Mouse (Mus musculus) heart, embryonic 16.5 days (tissue): ENCODE results near the gene Gpr173. TPM values are rescaled to one million over a fixed set of nuclear protein-coding genes. Genes with fewer than 3 reads are reported as not detected.

Experiments
- ATAC-seq: fragments of 200-750 bp; cut with Nextera tagmentation; replicated peaks from 2 replicates; pipeline ENCODE4 v1.8.0; 2017; ENCODE audit warnings: moderate number of reproducible peaks; ENCODE audit not compliant: insufficient read depth, low FRiP score; ENCODE audit errors: extremely low read depth
- H3K27ac ChIP-seq: fragments of 300-500 bp; sonication (generic); 2 replicates; pipeline ENCODE4 v1.5.1; 2014; ENCODE audit warnings: mild to moderate bottlenecking, low read length, control low read depth, moderate library complexity
- H3K27me3 ChIP-seq: fragments of 300-500 bp; sonication (generic); 2 replicates; pipeline ENCODE4 v1.6.1; 2014; ENCODE audit warnings: low read length, mixed read lengths; ENCODE audit not compliant: control insufficient read depth, insufficient read depth
- H3K36me3 ChIP-seq: fragments of 300-500 bp; sonication (generic); 2 replicates; pipeline ENCODE4 v1.6.1; 2014; ENCODE audit not compliant: control insufficient read depth, insufficient read depth
- H3K4me1 ChIP-seq: fragments of 300-500 bp; sonication (generic); 2 replicates; pipeline ENCODE4 v1.6.1; 2014; ENCODE audit warnings: low read length, mixed read lengths; ENCODE audit not compliant: control insufficient read depth, insufficient read depth
- H3K4me2 ChIP-seq: fragments of 300-500 bp; sonication (generic); 2 replicates; pipeline ENCODE4 v1.6.1; 2014; ENCODE audit warnings: low read depth, mild to moderate bottlenecking, control low read depth, low read length
- H3K4me3 ChIP-seq: fragments of 300-500 bp; sonication (generic); 2 replicates; pipeline ENCODE4 v1.5.1; 2014; ENCODE audit warnings: mild to moderate bottlenecking, control low read depth, low read length
- H3K9ac ChIP-seq: fragments of 300-500 bp; sonication (generic); 2 replicates; pipeline ENCODE4 v1.6.1; 2014; ENCODE audit warnings: low read length, control low read depth
- H3K9me3 ChIP-seq: fragments of 300-500 bp; sonication (generic); replicated peaks from 2 replicates; pipeline ENCODE4 v1.6.1; 2016; ENCODE audit warnings: low read length; ENCODE audit not compliant: control insufficient read depth
- WGBS: fragments of 180-500 bp; shearing (Covaris S2); extraction: QIAGEN DNeasy Blood & Tissue Kit; methylation state at CpG from one replicate; pipeline ENCODE4 v1.1.7; 2014; 5-methylcytosine and 5-hydroxymethylcytosine counted together
- polyA plus RNA-seq: library from polyadenylated mRNA; unstranded; fragments of >200 nt; fragmentation: Nextera tagmentation; extraction: Ambion mirVana; gene quantifications from 2 replicates; pipeline ENCODE4 v1.2.1, GENCODE M21; 2015

The Gpr173 gene
- 1.5 and 2.3 TPM in 2 replicates for polyA plus RNA-seq

DNA sequence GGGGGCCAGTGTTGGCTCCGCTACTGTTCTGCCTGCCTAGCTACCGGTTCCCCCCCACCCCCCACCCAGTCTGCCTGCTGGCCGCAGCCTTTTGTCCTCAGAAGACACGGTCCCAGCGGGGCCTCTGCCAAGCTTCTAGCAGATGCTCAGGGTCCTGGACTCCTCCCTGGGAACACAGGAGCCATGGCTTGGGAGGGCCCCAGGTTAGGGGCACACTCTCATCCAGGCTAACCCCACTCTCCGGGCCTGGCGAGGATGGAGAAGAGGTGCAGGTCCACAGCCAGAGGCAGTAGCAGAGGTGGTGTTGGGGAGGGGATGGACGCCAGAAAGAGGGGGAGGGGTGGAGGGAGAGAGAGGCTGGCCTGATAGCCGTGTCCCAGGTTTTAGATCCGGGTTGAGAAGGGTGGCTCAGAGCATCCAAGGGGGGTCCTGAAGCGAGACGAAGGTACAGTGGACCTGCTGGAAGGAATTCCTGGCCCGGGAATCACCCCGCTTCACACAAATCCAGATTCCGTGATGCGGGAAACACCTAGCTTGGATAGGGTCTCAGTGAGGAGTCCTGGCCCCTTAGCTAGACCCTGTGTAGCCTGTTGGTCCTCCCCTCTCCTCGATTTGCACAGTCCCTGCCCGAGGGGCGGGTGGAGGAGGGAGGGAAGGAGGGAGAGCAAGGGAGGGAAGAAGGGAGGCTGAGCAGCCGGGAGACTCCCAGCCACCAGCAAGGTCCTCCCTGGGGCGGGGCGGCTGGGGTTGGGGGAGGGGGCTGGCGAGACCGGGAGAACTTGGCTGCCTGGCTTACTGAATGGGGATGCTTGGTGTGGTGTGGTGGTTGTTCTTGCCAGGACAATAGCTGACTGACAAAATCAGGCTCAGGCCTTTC is at the start of gene Gpr173:
Gene Gpr173, minus strand, starts transcription at position 308 of the 877 bp plus-strand sequence.
- H3K4me2 ChIP-seq: peak within 1 kb of the TSS; percentile 56
- H3K36me3 ChIP-seq: no peaks in the 10 kb centered on the region
- H3K4me1 ChIP-seq: no peaks in the 10 kb centered on the region
- H3K27me3 ChIP-seq: peaks cover 27% of the 10 kb centered on the region
- peak within 1 kb of the TSS; percentile 53 for H3K4me3 ChIP-seq
- 0 out of 2 replicates have a peak within 1 kb of the TSS, but pooled peaks have one; percentile 2 for H3K27ac ChIP-seq
- WGBS: 16% methylated on average over 17 of the region's 24 CpGs
- H3K9me3 ChIP-seq: no peaks in the 10 kb centered on the region
- ATAC-seq: peak; percentile 93
- peak within 1 kb of the TSS; percentile 69 for H3K9ac ChIP-seq

DNA sequence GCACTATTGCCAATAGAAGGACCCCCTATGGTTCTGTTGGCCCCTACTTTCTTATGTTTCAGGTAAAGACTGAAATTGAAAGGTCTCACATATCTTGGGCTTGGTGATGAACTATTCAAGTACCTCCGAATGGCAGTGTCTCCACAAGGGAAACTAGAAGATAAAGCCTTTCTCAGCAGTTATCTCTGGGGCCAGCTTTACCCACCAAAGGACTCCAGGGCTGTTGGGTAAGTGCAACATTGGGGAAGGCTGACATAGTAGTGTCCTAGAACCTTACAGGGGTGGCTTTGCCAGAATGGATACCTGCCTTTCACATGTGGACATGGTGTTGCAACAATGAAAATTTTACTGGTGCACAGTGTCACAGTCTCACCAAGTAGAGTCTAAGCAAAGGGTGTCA is 34.7 kb upstream of the Gpr173 start:
- 78% methylated on average over 1 of the region's 1 CpGs for WGBS
- Histone ChIP-seq H3K36me3 (no peaks in the 10 kb centered on the region), H3K27ac (no peak overlapping the region), H3K9ac (no peak overlapping the region), H3K4me2 (no peak overlapping the region), H3K4me3 (no peak overlapping the region), H3K4me1 (no peaks in the 10 kb centered on the region), H3K27me3 (peaks cover 17% of the 10 kb centered on the region), H3K9me3 (no peaks in the 10 kb centered on the region)
- ATAC-seq: no peak

DNA sequence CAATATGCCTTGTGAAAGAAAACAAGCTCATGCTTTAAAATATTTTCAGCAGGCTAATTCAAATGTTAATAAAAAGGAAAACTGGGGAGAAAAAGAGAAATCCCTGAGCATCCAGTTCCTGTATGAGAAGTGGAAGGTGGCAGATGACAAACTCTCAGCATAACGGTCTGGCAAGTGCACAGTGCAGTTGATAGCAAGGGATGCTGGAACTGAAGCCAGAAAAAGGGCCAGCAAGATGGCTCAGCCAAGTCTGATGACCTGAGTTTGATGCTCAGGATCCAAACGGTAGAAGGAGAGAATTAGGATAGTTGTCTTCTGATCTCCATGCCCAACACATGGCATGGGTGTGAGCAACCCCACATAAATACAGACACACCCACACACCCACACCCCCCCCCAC is 31.6 kb upstream of the Gpr173 start:
- Histone ChIP-seq H3K9me3 (no peaks in the 10 kb centered on the region), H3K27me3 (peaks cover 21% of the 10 kb centered on the region), H3K4me3 (no peak overlapping the region), H3K9ac (no peak overlapping the region), H3K4me1 (no peaks in the 10 kb centered on the region), H3K27ac (no peak overlapping the region), H3K4me2 (no peak overlapping the region), H3K36me3 (no peaks in the 10 kb centered on the region)
- 52% methylated on average over 2 of the region's 2 CpGs for WGBS
- no peak for ATAC-seq

DNA sequence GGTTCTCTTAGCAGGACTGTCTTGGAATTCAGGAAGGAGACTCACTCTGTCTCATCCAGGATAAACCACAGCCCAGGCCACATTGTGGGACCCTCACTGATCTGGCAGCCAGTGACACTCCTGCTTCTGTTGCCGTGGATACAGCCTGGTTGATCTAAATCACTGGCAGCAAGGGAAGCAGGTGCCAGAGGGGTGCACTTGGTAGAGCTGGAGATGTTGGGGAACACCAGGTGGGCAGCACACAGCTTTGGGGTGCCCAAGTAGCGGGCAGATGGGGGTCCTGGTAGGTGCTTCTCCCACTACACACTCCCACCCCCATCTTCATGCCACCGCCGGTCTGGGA is 479 bp downstream of the Gpr173 start:
- Histone ChIP-seq H3K4me1 (no peaks in the 10 kb centered on the region), H3K36me3 (no peaks in the 10 kb centered on the region), H3K4me2 (peak overlapping the region; percentile 56), H3K27ac (no peak overlapping the region), H3K4me3 (peak overlapping the region; percentile 53), H3K9me3 (no peaks in the 10 kb centered on the region), H3K27me3 (peaks cover 27% of the 10 kb centered on the region), H3K9ac (peak overlapping the region; percentile 69)
- ATAC-seq: no peak
- 30% methylated on average over 3 of the region's 4 CpGs for WGBS

DNA sequence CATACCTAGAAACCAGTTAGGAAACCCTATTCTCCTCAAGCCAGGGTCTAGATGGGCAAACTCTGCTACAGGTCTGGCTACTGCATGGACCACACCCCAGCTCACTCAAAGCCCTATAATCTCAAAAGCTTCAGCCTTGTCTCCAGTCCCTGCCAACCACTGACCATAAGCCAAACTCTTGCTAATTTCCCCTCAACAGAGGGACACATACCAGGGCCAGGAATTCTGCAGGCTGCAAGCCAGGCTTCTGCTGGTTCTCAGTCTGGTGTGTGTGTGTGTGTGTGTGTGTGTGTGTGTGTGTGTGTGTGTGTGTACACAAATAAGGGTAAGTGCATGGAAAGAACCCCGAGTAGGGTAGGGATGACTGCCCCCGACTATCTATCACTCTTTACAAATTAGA is 2.1 kb downstream of the Gpr173 start:
- Histone ChIP-seq H3K36me3 (no peaks in the 10 kb centered on the region), H3K27me3 (peaks cover 27% of the 10 kb centered on the region), H3K4me3 (no peak overlapping the region), H3K4me1 (no peaks in the 10 kb centered on the region), H3K27ac (no peak overlapping the region), H3K9me3 (no peaks in the 10 kb centered on the region), H3K9ac (no peak overlapping the region), H3K4me2 (no peak overlapping the region)
- 58% methylated on average over 2 of the region's 2 CpGs for WGBS
- ATAC-seq: no peak

DNA sequence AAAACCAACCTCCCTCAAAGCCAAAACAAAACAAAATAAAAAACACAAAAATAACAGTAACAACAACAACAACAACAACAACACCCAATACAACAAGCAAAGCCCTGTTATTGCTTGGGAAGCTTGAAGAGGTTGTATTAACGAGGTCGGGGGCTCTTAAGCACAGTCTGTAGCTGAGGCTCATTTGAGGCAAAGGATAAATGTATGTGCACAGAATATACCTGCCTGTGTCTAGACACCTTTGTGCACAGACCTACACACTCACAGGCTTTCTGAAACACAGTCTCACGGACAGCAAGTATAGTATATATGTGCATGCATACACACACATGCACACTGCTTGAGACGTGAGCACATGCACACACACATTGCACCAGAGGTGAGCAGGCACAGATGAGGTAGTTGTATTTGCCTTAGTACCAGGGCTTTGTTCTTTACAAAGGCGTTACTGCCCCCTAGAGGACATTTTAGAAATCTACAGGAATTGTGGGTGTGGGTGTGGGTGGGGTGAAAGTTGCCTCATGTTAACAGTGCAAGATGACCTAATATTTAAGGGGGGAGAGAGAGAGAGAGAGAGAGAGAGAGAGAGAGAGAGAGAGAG is 15.9 kb downstream of the Gpr173 start:
- WGBS: 20% methylated on average over 5 of the region's 5 CpGs
- peak; percentile 63 for ATAC-seq
- no peak overlapping the region for H3K4me3 ChIP-seq

DNA sequence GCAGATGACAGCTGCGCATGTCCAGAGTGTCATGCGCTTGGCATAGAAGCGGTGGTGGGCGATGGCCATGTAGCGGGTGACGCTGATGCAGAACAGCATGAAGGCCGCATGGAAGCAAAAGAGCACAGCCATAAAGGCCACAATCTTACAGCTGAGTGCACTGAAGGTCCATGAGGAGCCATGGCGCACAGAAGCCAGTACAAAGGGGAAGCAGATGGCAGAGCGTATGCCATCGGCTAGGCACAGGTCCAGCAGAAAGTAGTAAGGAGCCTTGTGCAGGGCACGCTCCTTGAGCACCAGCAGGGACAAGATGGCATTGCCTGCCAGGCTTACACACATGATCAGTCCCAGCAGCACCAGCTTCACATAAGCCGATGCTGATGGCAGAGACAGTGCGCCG is 21.5 kb downstream of the Gpr173 start:
- no peak overlapping the region for H3K4me3 ChIP-seq

More for the DNA sequence above, 15.9 kb downstream of the Gpr173 start:
- no peaks in the 10 kb centered on the region for H3K4me1 ChIP-seq
- no peak overlapping the region for H3K9ac ChIP-seq
- H3K4me2 ChIP-seq: no peak overlapping the region
- no peaks in the 10 kb centered on the region for H3K36me3 ChIP-seq
- no peak overlapping the region for H3K27ac ChIP-seq
- peaks cover 11% of the 10 kb centered on the region for H3K27me3 ChIP-seq
- H3K9me3 ChIP-seq: no peaks in the 10 kb centered on the region

DNA sequence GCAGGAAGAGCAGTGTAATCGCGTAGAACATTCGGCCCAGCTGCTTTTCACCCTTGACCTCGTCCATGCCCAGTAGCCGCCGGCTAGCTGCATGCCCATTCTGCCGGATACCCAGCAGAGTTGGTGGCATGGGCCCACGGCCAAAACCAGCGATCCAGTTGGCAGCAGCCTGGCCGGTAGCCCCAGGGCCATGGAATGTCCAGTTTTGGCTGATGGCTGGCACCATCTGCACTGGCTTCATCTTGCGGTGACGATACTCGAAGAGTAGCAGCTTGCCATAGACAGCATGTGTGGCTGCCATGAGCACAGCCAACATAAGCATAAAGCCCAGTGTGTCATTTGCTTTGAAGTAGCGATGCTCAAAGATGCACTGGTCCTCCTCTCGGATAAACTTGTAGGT is 21.9 kb downstream of the Gpr173 start:
- Histone ChIP-seq H3K9ac (no peak overlapping the region), H3K4me2 (no peak overlapping the region), H3K36me3 (no peaks in the 10 kb centered on the region), H3K4me3 (no peak overlapping the region), H3K27ac (no peak overlapping the region), H3K27me3 (peaks cover 13% of the 10 kb centered on the region), H3K4me1 (no peaks in the 10 kb centered on the region), H3K9me3 (no peaks in the 10 kb centered on the region)
- 85% methylated on average over 15 of the region's 15 CpGs for WGBS
- no peak for ATAC-seq

More for the DNA sequence above, 21.5 kb downstream of the Gpr173 start:
- H3K9me3 ChIP-seq: no peaks in the 10 kb centered on the region
- no peaks in the 10 kb centered on the region for H3K4me1 ChIP-seq
- no peak for ATAC-seq
- no peaks in the 10 kb centered on the region for H3K36me3 ChIP-seq
- WGBS: 94% methylated on average over 14 of the region's 14 CpGs
- peaks cover 13% of the 10 kb centered on the region for H3K27me3 ChIP-seq
- no peak overlapping the region for H3K4me2 ChIP-seq
- H3K27ac ChIP-seq: no peak overlapping the region
- no peak overlapping the region for H3K9ac ChIP-seq

DNA sequence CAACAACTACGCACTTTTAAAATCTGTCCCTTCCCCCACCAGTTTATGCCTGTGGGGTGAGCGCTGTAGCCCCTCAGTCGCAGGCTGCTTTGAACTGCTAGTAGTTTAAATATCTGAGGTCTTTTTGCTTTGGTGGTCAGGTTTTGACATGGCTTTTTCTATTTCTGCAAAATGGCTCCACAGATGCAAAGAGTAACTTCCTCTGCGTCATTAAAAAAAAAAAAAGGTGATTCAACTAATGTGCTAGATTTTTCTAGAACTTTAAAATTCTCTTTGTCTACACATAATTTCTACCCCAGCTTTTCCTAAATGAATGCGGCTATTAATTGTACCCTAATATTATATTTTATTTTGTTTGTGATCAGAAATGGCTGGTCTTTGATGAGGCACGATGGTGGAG is 25.6 kb downstream of the Gpr173 start:
- peaks cover 5% of the 10 kb centered on the region; the same call in 1 of the 2 replicates for H3K36me3 ChIP-seq
- H3K9ac ChIP-seq: peak overlapping the region; percentile 42
- no peak for ATAC-seq
- H3K27me3 ChIP-seq: peaks cover 14% of the 10 kb centered on the region; the same call in 1 of the 2 replicates
- peak overlapping the region; percentile 58 for H3K4me2 ChIP-seq
- peak overlapping the region; percentile 83 for H3K27ac ChIP-seq
- no peaks in the 10 kb centered on the region for H3K9me3 ChIP-seq
- H3K4me3 ChIP-seq: peak overlapping the region; percentile 69
- 30% methylated on average over 6 of the region's 6 CpGs for WGBS
- H3K4me1 ChIP-seq: peaks cover 6% of the 10 kb centered on the region; the same call in 1 of the 2 replicates
